Mouse (Mus musculus): ENCODE results near the gene Gsto1. TPM values are rescaled to one million over a fixed set of nuclear protein-coding genes. Genes with fewer than 3 reads are reported as not detected.
A peak's percentile ranks its signal among the peaks of the same experiment; 100 is the strongest.
"Not testable (repeated sequence)": the region's sequence is repeated elsewhere in the genome, so short reads cannot be mapped to it uniquely, and the experiment has no call there.

The Gsto1 gene
- polyA plus RNA-seq, 1 experiment from 2014 or later: 88.0 TPM

DNA sequence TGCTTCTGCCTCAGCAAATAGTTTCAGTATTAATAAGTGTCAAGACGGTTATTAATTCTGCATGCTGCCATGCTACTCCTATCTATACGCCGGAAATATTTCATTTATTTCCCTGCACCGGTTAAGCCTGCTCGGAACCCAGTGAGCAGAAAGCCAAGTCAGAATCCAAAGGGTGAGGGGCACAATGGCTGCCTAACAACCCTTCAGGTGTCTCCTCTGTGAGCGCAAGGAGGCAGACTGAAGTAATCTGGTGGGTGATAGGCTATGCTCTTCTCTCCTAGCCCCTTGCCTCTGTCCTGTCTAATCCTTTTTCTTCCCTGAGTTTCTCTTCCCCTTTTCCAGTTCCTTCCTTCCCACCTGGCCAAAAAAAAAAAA is 17.3 kb upstream of the Gsto1 start:
- peak overlapping the region; percentile 50 for H3K9ac ChIP-seq (ENCODE audit: low read length)
- H3K27ac ChIP-seq (replicated peaks in 1 of 2; ENCODE audit: control insufficient read depth in 1 of 2, insufficient read depth in 1 of 2, low read depth in 2 of 2, low read length in 2 of 2): no peak overlapping the region
- ATAC-seq (ENCODE audit: insufficient number of reproducible peaks, insufficient read depth, low FRiP score, low read depth): no peak

DNA sequence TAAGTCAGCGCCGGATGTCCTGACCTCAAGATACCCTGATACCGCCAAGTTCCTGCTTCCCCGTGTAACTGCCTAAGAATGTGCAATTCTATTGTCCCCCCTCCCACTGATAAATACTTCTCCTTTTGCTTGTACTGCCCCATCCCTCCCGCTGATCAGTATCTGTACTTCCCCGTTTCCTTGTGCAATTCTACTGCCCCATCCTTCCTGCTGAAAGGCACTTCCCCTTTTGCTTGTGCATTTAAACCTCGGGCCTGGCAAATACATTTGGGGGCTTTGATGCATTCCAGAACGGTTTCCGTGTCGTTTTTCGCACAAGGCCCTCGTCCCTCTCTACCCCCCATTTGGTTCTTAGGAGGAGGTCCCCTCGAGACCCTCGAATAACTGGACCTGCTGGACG is 13.5 kb upstream of the Gsto1 start:
- WGBS: 65% methylated on average over 13 of the region's 15 CpGs
- not testable (repeated sequence) for H3K27me3 ChIP-seq (ENCODE audit: control insufficient read depth, insufficient read depth, low read length); H3K9ac ChIP-seq (ENCODE audit: low read length); H3K27ac ChIP-seq (replicated peaks in 1 of 2; ENCODE audit: control insufficient read depth in 1 of 2, insufficient read depth in 1 of 2, low read depth in 2 of 2, low read length in 2 of 2); H3K36me3 ChIP-seq (ENCODE audit: control insufficient read depth, insufficient read depth, low read length); H3K4me2 ChIP-seq (ENCODE audit: low read length); ATAC-seq (ENCODE audit: insufficient number of reproducible peaks, insufficient read depth, low FRiP score, low read depth); H3K4me3 ChIP-seq (ENCODE audit: control insufficient read depth in 1 of 2, insufficient read depth in 1 of 2, low read depth in 1 of 2, low read length in 2 of 2); H3K9me3 ChIP-seq (ENCODE audit: control insufficient read depth, low read length); H3K4me1 ChIP-seq (ENCODE audit: control insufficient read depth in 2 of 2, insufficient read depth in 2 of 2, low read length in 2 of 2)

More for the DNA sequence above, 17.3 kb upstream of the Gsto1 start:
- H3K9me3 ChIP-seq (ENCODE audit: control insufficient read depth, low read length): no peaks in the 10 kb centered on the region
- H3K36me3 ChIP-seq (ENCODE audit: control insufficient read depth, insufficient read depth, low read length): no peaks in the 10 kb centered on the region
- peaks cover 6% of the 10 kb centered on the region; the same call in 1 of the 2 replicates for H3K27me3 ChIP-seq (ENCODE audit: control insufficient read depth, insufficient read depth, low read length)
- peaks cover 0 to 4% of the 10 kb centered on the region in 2 experiments; a peak in 2 of 4 replicates for H3K4me1 ChIP-seq (ENCODE audit: control insufficient read depth in 2 of 2, insufficient read depth in 2 of 2, low read length in 2 of 2)
- H3K4me2 ChIP-seq (ENCODE audit: low read length): peak overlapping the region; percentile 95
- under 1% methylated on average over 6 of the region's 6 CpGs for WGBS
- peak overlapping the region; percentile 50 to 57 for H3K4me3 ChIP-seq (ENCODE audit: control insufficient read depth in 1 of 2, insufficient read depth in 1 of 2, low read depth in 1 of 2, low read length in 2 of 2)

DNA sequence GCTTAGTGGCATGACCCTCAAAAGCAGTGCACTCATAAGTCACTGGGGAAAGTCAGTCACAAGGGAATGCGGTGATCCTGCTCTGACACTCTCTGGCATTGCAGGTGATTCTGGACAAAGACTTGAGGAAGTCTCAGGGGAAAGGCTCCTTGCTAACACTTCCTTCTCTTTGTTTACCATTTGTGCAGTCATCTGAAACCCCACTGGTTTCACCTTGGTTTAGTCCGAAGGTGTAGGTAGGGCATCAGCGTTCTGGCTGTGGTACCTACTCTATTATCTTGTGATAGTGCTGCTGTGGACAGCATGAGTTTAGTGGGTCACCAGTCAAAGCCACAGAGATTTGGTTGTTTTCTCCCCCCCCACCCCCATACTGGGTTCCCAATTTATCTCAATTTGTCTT is 5.0 kb upstream of the Gsto1 start:
- ATAC-seq (ENCODE audit: insufficient number of reproducible peaks, insufficient read depth, low FRiP score, low read depth): no peak
- H3K9me3 ChIP-seq (ENCODE audit: control insufficient read depth, low read length): no peaks in the 10 kb centered on the region

DNA sequence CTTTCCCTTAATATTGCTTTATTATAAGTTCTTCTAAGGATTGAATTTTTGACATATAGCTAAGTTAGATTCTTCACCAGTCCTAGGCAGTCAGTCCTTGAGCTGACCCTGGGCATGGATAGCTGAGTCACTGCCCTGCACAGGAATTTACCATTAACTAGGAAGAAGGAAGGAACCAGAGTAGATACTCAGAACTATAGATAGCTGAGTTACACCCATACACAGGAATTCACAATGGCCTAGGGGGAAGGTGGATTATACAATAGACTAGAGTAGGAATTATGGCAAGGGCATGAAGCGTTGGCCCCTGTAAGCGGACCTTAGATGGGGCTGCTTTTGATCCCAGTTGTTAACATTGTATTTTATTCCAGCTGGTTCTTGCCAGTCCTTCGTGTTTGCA is 2.6 kb upstream of the Gsto1 start:
- WGBS: 74% methylated on average over 3 of the region's 3 CpGs
- H3K36me3 ChIP-seq (ENCODE audit: control insufficient read depth, insufficient read depth, low read length); H3K27me3 ChIP-seq (ENCODE audit: control insufficient read depth, insufficient read depth, low read length); H3K4me3 ChIP-seq (ENCODE audit: control insufficient read depth in 1 of 2, insufficient read depth in 1 of 2, low read depth in 1 of 2, low read length in 2 of 2); H3K9me3 ChIP-seq (ENCODE audit: control insufficient read depth, low read length); H3K4me2 ChIP-seq (ENCODE audit: low read length); ATAC-seq (ENCODE audit: insufficient number of reproducible peaks, insufficient read depth, low FRiP score, low read depth); H3K27ac ChIP-seq (replicated peaks in 1 of 2; ENCODE audit: control insufficient read depth in 1 of 2, insufficient read depth in 1 of 2, low read depth in 2 of 2, low read length in 2 of 2); H3K4me1 ChIP-seq (ENCODE audit: control insufficient read depth in 2 of 2, insufficient read depth in 2 of 2, low read length in 2 of 2); H3K9ac ChIP-seq (ENCODE audit: low read length): not testable (repeated sequence)

More for the DNA sequence above, 5.0 kb upstream of the Gsto1 start:
- no peaks in the 10 kb centered on the region for H3K36me3 ChIP-seq (ENCODE audit: control insufficient read depth, insufficient read depth, low read length)
- peaks cover 3 to 5% of the 10 kb centered on the region in 2 experiments; a peak in 3 of 4 replicates for H3K4me1 ChIP-seq (ENCODE audit: control insufficient read depth in 2 of 2, insufficient read depth in 2 of 2, low read length in 2 of 2)
- no peak overlapping the region for H3K9ac ChIP-seq (ENCODE audit: low read length)
- no peak overlapping the region for H3K27ac ChIP-seq (replicated peaks in 1 of 2; ENCODE audit: control insufficient read depth in 1 of 2, insufficient read depth in 1 of 2, low read depth in 2 of 2, low read length in 2 of 2)
- no peak overlapping the region for H3K4me3 ChIP-seq (ENCODE audit: control insufficient read depth in 1 of 2, insufficient read depth in 1 of 2, low read depth in 1 of 2, low read length in 2 of 2)
- no peaks in the 10 kb centered on the region for H3K27me3 ChIP-seq (ENCODE audit: control insufficient read depth, insufficient read depth, low read length)
- WGBS: 81% methylated on average over 3 of the region's 3 CpGs
- no peak overlapping the region for H3K4me2 ChIP-seq (ENCODE audit: low read length)

DNA sequence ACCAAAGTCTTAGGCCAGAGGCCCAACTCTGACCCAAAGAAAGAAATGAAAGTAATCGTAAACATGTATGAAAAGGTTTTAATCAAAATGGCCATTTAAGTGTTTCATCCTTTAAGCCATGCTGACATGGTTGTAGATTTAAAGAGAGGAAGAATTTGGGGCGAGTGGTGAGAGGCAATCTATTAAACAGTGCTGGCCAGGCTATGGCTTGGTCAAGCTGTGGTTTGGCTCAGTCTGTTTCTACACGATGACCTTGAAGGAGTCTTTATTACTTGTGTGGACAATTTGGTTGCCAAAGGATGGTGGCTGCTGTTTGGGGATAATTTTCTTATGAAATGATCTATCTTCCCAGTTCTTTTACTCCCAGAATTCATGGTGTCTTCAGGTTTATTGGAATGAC is 1.7 kb upstream of the Gsto1 start:
- ATAC-seq (ENCODE audit: insufficient number of reproducible peaks, insufficient read depth, low FRiP score, low read depth): no peak
- WGBS: 88% methylated on average over 3 of the region's 3 CpGs

DNA sequence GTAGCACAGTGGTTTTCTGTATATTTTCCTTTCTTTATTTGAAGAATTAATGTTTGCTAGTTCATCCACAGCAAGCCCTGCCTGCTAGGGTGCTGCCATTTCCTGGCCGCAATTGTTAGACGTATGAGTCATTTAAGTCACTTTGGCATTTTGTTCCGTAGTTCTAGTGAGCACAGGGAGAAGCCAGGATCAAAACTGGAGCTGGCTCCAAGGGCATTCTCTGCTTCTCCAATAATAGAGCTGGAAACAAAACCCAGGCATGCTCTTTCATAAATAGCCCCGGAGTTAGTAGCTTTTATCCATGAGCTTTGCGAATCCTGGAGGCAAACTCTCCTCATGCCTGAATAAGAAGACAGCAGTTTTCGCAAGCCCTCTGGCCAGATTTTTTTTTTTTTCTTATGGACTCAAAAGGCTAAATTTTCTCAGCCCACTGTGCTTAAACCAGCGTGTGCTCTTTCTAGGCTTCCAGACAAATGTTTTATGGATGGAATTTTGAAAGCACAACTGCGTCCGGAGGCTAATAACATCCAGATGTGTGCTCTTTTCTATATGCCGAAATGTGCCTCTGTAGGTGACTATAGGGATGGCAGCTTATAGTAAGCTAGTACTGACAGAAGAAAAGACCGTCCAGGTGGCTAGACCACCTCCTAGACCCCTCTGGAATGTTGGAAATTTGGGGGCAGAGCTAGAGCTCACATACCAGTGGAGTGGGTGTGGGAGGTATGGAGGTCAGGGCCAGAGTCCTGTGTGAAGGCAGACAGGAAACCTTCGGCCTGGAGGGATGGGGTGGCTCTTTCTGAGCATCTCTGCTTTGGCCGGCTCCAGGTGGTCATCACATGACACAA is 597 bp upstream of the Gsto1 start:
- Histone ChIP-seq H3K9me3 (ENCODE audit: control insufficient read depth, low read length) (no peaks in the 10 kb centered on the region), H3K4me1 (ENCODE audit: control insufficient read depth in 2 of 2, insufficient read depth in 2 of 2, low read length in 2 of 2) (peaks cover 3 to 10% of the 10 kb centered on the region in 2 experiments), H3K27me3 (ENCODE audit: control insufficient read depth, insufficient read depth, low read length) (no peaks in the 10 kb centered on the region), H3K4me2 (ENCODE audit: low read length) (peak overlapping the region; percentile 100), H3K36me3 (ENCODE audit: control insufficient read depth, insufficient read depth, low read length) (peaks cover 17% of the 10 kb centered on the region), H3K4me3 (ENCODE audit: control insufficient read depth in 1 of 2, insufficient read depth in 1 of 2, low read depth in 1 of 2, low read length in 2 of 2) (peak overlapping the region; percentile 61 to 74), H3K27ac (replicated peaks in 1 of 2; ENCODE audit: control insufficient read depth in 1 of 2, insufficient read depth in 1 of 2, low read depth in 2 of 2, low read length in 2 of 2) (peak overlapping the region in 1 of 2 experiments; percentile 25; a peak in 1 of 4 replicates), H3K9ac (ENCODE audit: low read length) (peak overlapping the region; percentile 86)
- ATAC-seq (ENCODE audit: insufficient number of reproducible peaks, insufficient read depth, low FRiP score, low read depth): peak; percentile 48; the same call in 1 of the 2 replicates
- 18% methylated on average over 13 of the region's 13 CpGs for WGBS

More for the DNA sequence above, 1.7 kb upstream of the Gsto1 start:
- peaks cover 6% of the 10 kb centered on the region for H3K36me3 ChIP-seq (ENCODE audit: control insufficient read depth, insufficient read depth, low read length)
- H3K4me2 ChIP-seq (ENCODE audit: low read length): no peak overlapping the region
- H3K9me3 ChIP-seq (ENCODE audit: control insufficient read depth, low read length): no peaks in the 10 kb centered on the region
- H3K4me1 ChIP-seq (ENCODE audit: control insufficient read depth in 2 of 2, insufficient read depth in 2 of 2, low read length in 2 of 2): peaks cover 3 to 10% of the 10 kb centered on the region in 2 experiments
- no peak overlapping the region for H3K4me3 ChIP-seq (ENCODE audit: control insufficient read depth in 1 of 2, insufficient read depth in 1 of 2, low read depth in 1 of 2, low read length in 2 of 2)
- H3K9ac ChIP-seq (ENCODE audit: low read length): no peak overlapping the region
- no peak overlapping the region for H3K27ac ChIP-seq (replicated peaks in 1 of 2; ENCODE audit: control insufficient read depth in 1 of 2, insufficient read depth in 1 of 2, low read depth in 2 of 2, low read length in 2 of 2)
- H3K27me3 ChIP-seq (ENCODE audit: control insufficient read depth, insufficient read depth, low read length): no peaks in the 10 kb centered on the region

DNA sequence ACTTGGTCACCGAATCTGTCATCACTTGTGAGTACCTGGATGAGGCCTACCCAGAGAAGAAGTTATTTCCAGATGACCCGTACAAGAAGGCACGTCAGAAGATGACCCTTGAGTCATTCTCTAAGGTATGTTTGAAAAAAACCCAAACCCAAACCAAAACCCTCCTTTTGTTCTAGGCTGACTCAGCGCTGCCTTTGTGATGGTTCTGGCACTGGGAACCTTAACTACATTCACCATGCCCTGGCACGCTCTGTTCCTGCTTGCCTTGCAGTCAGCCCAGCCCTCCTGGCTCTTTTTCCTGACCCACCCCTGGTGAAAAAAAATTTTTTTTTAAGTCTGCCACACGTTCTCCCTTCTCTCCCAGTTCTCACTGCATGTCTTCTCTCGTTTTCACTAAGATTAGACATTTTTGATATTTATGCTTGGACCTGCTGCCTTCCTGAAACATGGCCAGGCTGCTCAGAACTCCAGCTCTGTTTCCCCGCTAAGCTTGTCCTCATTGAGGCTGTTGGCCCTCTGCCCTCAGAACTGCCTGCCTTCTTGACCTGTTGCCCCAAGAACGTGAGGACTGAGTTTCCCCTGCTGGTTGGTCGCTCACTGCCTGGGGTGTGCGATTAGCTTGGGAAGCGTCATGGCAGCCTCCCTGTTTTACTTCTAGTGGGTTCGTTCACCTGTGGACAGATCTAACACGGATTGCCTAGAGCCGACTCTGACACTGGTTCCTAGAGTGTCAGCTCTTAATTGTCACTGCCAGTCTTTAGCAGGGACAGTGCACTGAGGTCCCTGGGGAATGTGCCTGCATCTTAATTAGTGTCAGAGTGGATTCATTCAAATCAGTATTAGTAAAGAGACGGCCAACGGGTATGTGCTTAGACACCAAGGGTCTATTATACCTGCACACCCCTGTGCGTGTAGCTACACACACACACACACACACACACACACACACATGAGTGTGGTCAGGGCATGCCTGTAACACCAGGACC is 3.5 kb downstream of the Gsto1 start:
- no peak for ATAC-seq (ENCODE audit: insufficient number of reproducible peaks, insufficient read depth, low FRiP score, low read depth)
- H3K4me2 ChIP-seq (ENCODE audit: low read length): no peak overlapping the region
- H3K9me3 ChIP-seq (ENCODE audit: control insufficient read depth, low read length): no peaks in the 10 kb centered on the region
- no peak overlapping the region for H3K9ac ChIP-seq (ENCODE audit: low read length)
- peaks cover 45% of the 10 kb centered on the region for H3K36me3 ChIP-seq (ENCODE audit: control insufficient read depth, insufficient read depth, low read length)
- no peak overlapping the region for H3K27ac ChIP-seq (replicated peaks in 1 of 2; ENCODE audit: control insufficient read depth in 1 of 2, insufficient read depth in 1 of 2, low read depth in 2 of 2, low read length in 2 of 2)
- no peaks in the 10 kb centered on the region for H3K27me3 ChIP-seq (ENCODE audit: control insufficient read depth, insufficient read depth, low read length)
- H3K4me1 ChIP-seq (ENCODE audit: control insufficient read depth in 2 of 2, insufficient read depth in 2 of 2, low read length in 2 of 2): peaks cover 3 to 10% of the 10 kb centered on the region in 2 experiments
- no peak overlapping the region for H3K4me3 ChIP-seq (ENCODE audit: control insufficient read depth in 1 of 2, insufficient read depth in 1 of 2, low read depth in 1 of 2, low read length in 2 of 2)
- WGBS: 81% methylated on average over 18 of the region's 18 CpGs
